ENCODE assay signal across 14 mouse cellular contexts in genomic region chr10:120449661-120450284, GRCm38 (mm10). TPM values are rescaled to one million over a fixed set of nuclear protein-coding genes. Genes with fewer than 3 reads are reported as not detected.
DNase-seq lines count a peak whose midpoint lies in the region; ATAC-seq and TF ChIP-seq lines count a peak whose summit lies in the region.
"Had no signal": no experiment of that assay in that cellular context is flagged by ENCODE, and none has a peak within 500 bp of the region (broad histone marks: within the 10 kb centered on the region; RNA-seq: fewer than 3 reads in every experiment).

No protein-coding gene starts in this region.

- no peaks in the 10 kb centered on the region for H3K4me1 ChIP-seq in heart, embryonic 16.5 days (ENCODE audit: control insufficient read depth, insufficient read depth, low read length)
- no peaks in the 10 kb centered on the region for H3K4me1 ChIP-seq in ES-Bruce4 (ENCODE audit: control insufficient read depth, insufficient read depth, low read length)
- H3K4me1 ChIP-seq in forebrain, embryonic 15.5 days: peaks cover 10% of the 10 kb centered on the region
- H3K4me1 ChIP-seq in limb, embryonic 13.5 days: peaks cover 24% of the 10 kb centered on the region
- no peaks in the 10 kb centered on the region for H3K4me1 ChIP-seq in intestine, postnatal 0 days (replicated peaks; ENCODE audit: control insufficient read depth, insufficient read depth, low read length)

- TF ChIP-seq POLR2A in ES-Bruce4 (IDR thresholded peaks at IDR 0.05; ENCODE audit: insufficient read depth, low read length): no peak

- no peak for ATAC-seq in heart, embryonic 16.5 days (replicated peaks; ENCODE audit: extremely low read depth, insufficient read depth, low FRiP score)
- no peak for ATAC-seq in forebrain, embryonic 15.5 days (replicated peaks)
- ATAC-seq in limb, embryonic 13.5 days (ENCODE audit: low FRiP score, low read depth): no peak
- no peak for ATAC-seq in intestine, postnatal 0 days
- ATAC-seq in monocyte, adult 5-6 weeks (replicated peaks; ENCODE audit: insufficient number of reproducible peaks, low FRiP score, low TSS enrichment, poor library complexity, severe bottlenecking): no peak

- 65% methylated on average over 19 of the region's 19 CpGs for WGBS in heart, embryonic 16.5 days
- 37% methylated on average over 19 of the region's 19 CpGs for WGBS in forebrain, embryonic 15.5 days
- 35% methylated on average over 19 of the region's 19 CpGs for WGBS in limb, embryonic 13.5 days
- WGBS in intestine, postnatal 0 days: 69% methylated on average over 19 of the region's 19 CpGs

- H3K36me3 ChIP-seq in heart, embryonic 16.5 days (ENCODE audit: control insufficient read depth, insufficient read depth): no peaks in the 10 kb centered on the region
- H3K36me3 ChIP-seq in ES-Bruce4 (ENCODE audit: control insufficient read depth, insufficient read depth, low read length, poor library complexity, severe bottlenecking): no peaks in the 10 kb centered on the region
- no peaks in the 10 kb centered on the region for H3K36me3 ChIP-seq in forebrain, embryonic 15.5 days
- peaks cover 43% of the 10 kb centered on the region for H3K36me3 ChIP-seq in limb, embryonic 13.5 days
- 0 out of 2 replicates have a peak, but pooled peaks cover 6% of the 10 kb centered on the region for H3K36me3 ChIP-seq in intestine, postnatal 0 days (ENCODE audit: control insufficient read depth, insufficient read depth)

- H3K4me3 ChIP-seq in heart, embryonic 16.5 days (ENCODE audit: low read length): no peak overlapping the region
- H3K4me3 ChIP-seq in ES-Bruce4 (ENCODE audit: low read depth, low read length): peak overlapping the region; percentile 7; the same call in 1 of the 2 replicates
- 0 out of 2 replicates have a peak overlapping the region, but pooled peaks have one; percentile 11 for H3K4me3 ChIP-seq in forebrain, embryonic 15.5 days
- no peak overlapping the region for H3K4me3 ChIP-seq in limb, embryonic 13.5 days
- H3K4me3 ChIP-seq in intestine, postnatal 0 days (ENCODE audit: low read depth, low read length): no peak overlapping the region
- H3K4me3 ChIP-seq: left cerebral cortex, adult 2 months; myocyte had no signal

- TF ChIP-seq CTCF in ES-Bruce4 (IDR thresholded peaks at IDR 0.05; ENCODE audit: low read depth, low read length): no peak
- TF ChIP-seq CTCF in intestine, postnatal 0 days (IDR thresholded peaks at IDR 0.05; ENCODE audit: low read depth): no peak

- DNase-seq in heart, adult 11 months: no peak
- no peak for DNase-seq in adrenal gland, adult (ENCODE audit: inconsistent age in 2 of 2, low spot score in 1 of 2)
- DNase-seq: heart, postnatal 14 days; lung, embryonic 14.5 days; thymus, postnatal 4 days had no signal

- no peak for TF ChIP-seq EP300 in ES-Bruce4 (IDR thresholded peaks at IDR 0.05; ENCODE audit: insufficient read depth, low read depth, low read length)

- H3K27ac ChIP-seq in heart, embryonic 16.5 days (ENCODE audit: low read length): no peak overlapping the region
- H3K27ac ChIP-seq in ES-Bruce4 (ENCODE audit: insufficient read depth, low read length): no peak overlapping the region
- no peak overlapping the region for H3K27ac ChIP-seq in forebrain, embryonic 15.5 days (replicated peaks)
- H3K27ac ChIP-seq in limb, embryonic 13.5 days: peak overlapping the region; percentile 23; the same call in 1 of the 2 replicates
- no peak overlapping the region for H3K27ac ChIP-seq in intestine, postnatal 0 days (ENCODE audit: low read depth, low read length)
- H3K27ac ChIP-seq: left cerebral cortex, adult 2 months had no signal

- no peaks in the 10 kb centered on the region for H3K9me3 ChIP-seq in heart, embryonic 16.5 days (replicated peaks; ENCODE audit: control insufficient read depth, low read length)
- H3K9me3 ChIP-seq in ES-Bruce4 (replicated peaks; ENCODE audit: control insufficient read depth, insufficient read depth, low read length, poor library complexity, severe bottlenecking): no peaks in the 10 kb centered on the region
- H3K9me3 ChIP-seq in forebrain, embryonic 15.5 days: no peaks in the 10 kb centered on the region
- H3K9me3 ChIP-seq in limb, embryonic 13.5 days: no peaks in the 10 kb centered on the region
- no peaks in the 10 kb centered on the region for H3K9me3 ChIP-seq in intestine, postnatal 0 days (ENCODE audit: control insufficient read depth)

- peak overlapping the region; percentile 23; the same call in 1 of the 2 replicates for H3K4me2 ChIP-seq in heart, embryonic 16.5 days (ENCODE audit: low read depth, low read length)
- peak overlapping the region; percentile 37 for H3K4me2 ChIP-seq in forebrain, embryonic 15.5 days (replicated peaks)
- H3K4me2 ChIP-seq in limb, embryonic 13.5 days (replicated peaks): peak overlapping the region; percentile 19
- H3K4me2 ChIP-seq in intestine, postnatal 0 days (replicated peaks; ENCODE audit: low read depth): no peak overlapping the region
- H3K4me2 ChIP-seq: lung, embryonic 14.5 days had no signal

- no peaks in the 10 kb centered on the region for H3K27me3 ChIP-seq in heart, embryonic 16.5 days (ENCODE audit: control insufficient read depth, insufficient read depth, low read length)
- H3K27me3 ChIP-seq in ES-Bruce4 (ENCODE audit: control insufficient read depth, insufficient read depth, low read length, poor library complexity, severe bottlenecking): no peaks in the 10 kb centered on the region; the same call in 1 of the 2 replicates
- H3K27me3 ChIP-seq in forebrain, embryonic 15.5 days: no peaks in the 10 kb centered on the region
- H3K27me3 ChIP-seq in limb, embryonic 13.5 days: no peaks in the 10 kb centered on the region
- H3K27me3 ChIP-seq in intestine, postnatal 0 days (replicated peaks; ENCODE audit: control insufficient read depth, insufficient read depth, low read length): no peaks in the 10 kb centered on the region
- H3K27me3 ChIP-seq: CH12.LX had no signal

- no peak overlapping the region for H3K9ac ChIP-seq in heart, embryonic 16.5 days (ENCODE audit: low read length)
- no peak overlapping the region for H3K9ac ChIP-seq in ES-Bruce4 (ENCODE audit: low read depth, poor library complexity, severe bottlenecking)
- H3K9ac ChIP-seq in forebrain, embryonic 15.5 days (replicated peaks): 0 out of 2 replicates have a peak overlapping the region, but pooled peaks have one; percentile 19
- no peak overlapping the region for H3K9ac ChIP-seq in limb, embryonic 13.5 days
- no peak overlapping the region for H3K9ac ChIP-seq in intestine, postnatal 0 days (ENCODE audit: low read depth, low read length)
- H3K9ac ChIP-seq: lung, embryonic 14.5 days had no signal

RNA-seq across cellular contexts. Expression of gene Hmga2, which starts 26.5 kb away (rescaled TPM):
- 1.8 and 2.2 TPM in 2 replicates for polyA plus RNA-seq in heart, embryonic 16.5 days (2015; fragmentation: Nextera tagmentation; extraction: Ambion mirVana)
- polyA plus RNA-seq in ES-Bruce4 (2011; ENCODE audit: insufficient read depth, insufficient read length, low read depth, missing spikeins): 37.2 and 40.7 TPM in 2 replicates
- 1.4 and 1.8 TPM in 2 replicates for polyA plus RNA-seq in forebrain, embryonic 15.5 days (2015; fragmentation: Nextera tagmentation; extraction: Ambion mirVana)
- polyA plus RNA-seq in limb, embryonic 13.5 days (2015; fragmentation: Nextera tagmentation; extraction: Ambion mirVana): 88.7 and 108 TPM in 2 replicates
- polyA plus RNA-seq in intestine, postnatal 0 days (2015; fragmentation: Nextera tagmentation; extraction: Ambion mirVana): 4.3 TPM in 2 replicates
- not detected in 3 replicates for total RNA-seq in monocyte, adult 5-6 weeks (2017)
- total RNA-seq: CH12.LX had no signal

Comparison
In these comparisons a context has a peak if more than half of its experiments do, and no peak if none do; other contexts are left out.
1. H3K4me3 ChIP-seq: peak in ES-Bruce4 (single experiment) and forebrain, embryonic 15.5 days (single experiment); none in heart, embryonic 16.5 days (single experiment), limb, embryonic 13.5 days (single experiment) and intestine, postnatal 0 days (single experiment).